Mouse (Mus musculus) liver, embryonic 15.5 days (tissue): ENCODE measurements around the gene Pex11g. TPM values are rescaled to one million over a fixed set of nuclear protein-coding genes. Genes with fewer than 3 reads are reported as not detected.

ENCODE experiments used
- ATAC-seq: fragments of 200-750 bp; cut with Nextera tagmentation; 2 replicates; pipeline ENCODE4 v1.8.0; 2017; ENCODE audit warnings: moderate number of reproducible peaks, mild to moderate bottlenecking, moderate library complexity; ENCODE audit not compliant: insufficient read depth
- H3K27ac ChIP-seq: fragments of 300-500 bp; sonication (generic); replicated peaks from 2 replicates; pipeline ENCODE4 v1.5.1; 2015; ENCODE audit warnings: mild to moderate bottlenecking, inconsistent platforms
- H3K27me3 ChIP-seq: fragments of 300-500 bp; sonication (generic); 2 replicates; pipeline ENCODE4 v1.6.1; 2015; ENCODE audit warnings: mild to moderate bottlenecking, inconsistent platforms
- H3K36me3 ChIP-seq: fragments of 300-500 bp; sonication (generic); replicated peaks from 2 replicates; pipeline ENCODE4 v1.6.1; 2015; ENCODE audit warnings: moderate library complexity, mild to moderate bottlenecking, inconsistent platforms
- H3K4me1 ChIP-seq: fragments of 300-500 bp; sonication (generic); replicated peaks from 2 replicates; pipeline ENCODE4 v1.6.1; 2015; ENCODE audit warnings: inconsistent platforms
- H3K4me2 ChIP-seq: fragments of 300-500 bp; sonication (generic); 2 replicates; pipeline ENCODE4 v1.6.1; 2015; ENCODE audit warnings: moderate library complexity, mild to moderate bottlenecking, inconsistent platforms
- H3K4me3 ChIP-seq: fragments of 300-500 bp; sonication (generic); replicated peaks from 2 replicates; pipeline ENCODE4 v1.5.1; 2015; ENCODE audit warnings: mild to moderate bottlenecking, inconsistent platforms
- H3K9ac ChIP-seq: fragments of 300-500 bp; sonication (generic); 2 replicates; pipeline ENCODE4 v1.6.1; 2015; ENCODE audit warnings: moderate library complexity, mild to moderate bottlenecking, inconsistent platforms
- H3K9me3 ChIP-seq: fragments of 300-500 bp; sonication (generic); replicated peaks from 2 replicates; pipeline ENCODE4 v1.6.1; 2016; ENCODE audit warnings: inconsistent platforms
- WGBS: fragments of 180-500 bp; shearing (Covaris S2); methylation state at CpG from one replicate; pipeline ENCODE4 v1.1.7; 2015; ENCODE audit warnings: mixed read lengths; ENCODE audit not compliant: insufficient replicate concordance; 5-methylcytosine and 5-hydroxymethylcytosine counted together
- polyA plus RNA-seq: library from polyadenylated mRNA; unstranded; fragments of >200 nt; fragmentation: Nextera tagmentation; extraction: Ambion mirVana; gene quantifications from 2 replicates; pipeline ENCODE4 v1.2.1, GENCODE M21; 2015

Pex11g gene
- polyA plus RNA-seq, 1 experiment from 2014 or later = 6.7 TPM

DNA sequence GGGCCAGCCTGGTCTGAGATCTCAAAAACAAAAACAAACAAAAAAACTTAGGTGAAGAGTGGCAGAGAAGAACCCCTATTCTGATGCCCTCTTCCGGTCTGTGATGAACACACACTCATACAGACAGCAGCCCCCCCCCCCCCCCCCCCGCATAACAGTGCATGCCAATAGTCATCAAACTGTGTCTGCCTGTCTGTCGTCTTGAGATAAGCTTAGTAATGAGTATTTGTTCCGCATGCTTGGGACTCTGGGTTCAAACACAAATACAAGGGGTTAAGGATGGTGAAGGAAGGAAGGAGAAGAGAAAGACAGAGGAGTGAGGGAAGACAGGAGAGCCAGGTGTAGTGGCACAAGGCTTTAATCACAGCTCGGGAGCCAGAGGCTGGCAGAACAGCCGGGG, 31.0 kb downstream of the Pex11g start:
- H3K4me1 ChIP-seq = 0 out of 2 replicates have a peak, but pooled peaks cover 3% of the 10 kb centered on the region
- H3K4me3 ChIP-seq = no peak overlapping the region
- H3K36me3 ChIP-seq = peaks cover 87% of the 10 kb centered on the region
- no peaks in the 10 kb centered on the region for H3K27me3 ChIP-seq
- no peak overlapping the region for H3K27ac ChIP-seq
- ATAC-seq = 0 out of 2 replicates have a peak, but pooled peaks have one; percentile 37
- WGBS = 41% methylated on average over 6 of the region's 6 CpGs
- no peaks in the 10 kb centered on the region for H3K9me3 ChIP-seq
- H3K4me2 ChIP-seq = no peak overlapping the region
- H3K9ac ChIP-seq = no peak overlapping the region

DNA sequence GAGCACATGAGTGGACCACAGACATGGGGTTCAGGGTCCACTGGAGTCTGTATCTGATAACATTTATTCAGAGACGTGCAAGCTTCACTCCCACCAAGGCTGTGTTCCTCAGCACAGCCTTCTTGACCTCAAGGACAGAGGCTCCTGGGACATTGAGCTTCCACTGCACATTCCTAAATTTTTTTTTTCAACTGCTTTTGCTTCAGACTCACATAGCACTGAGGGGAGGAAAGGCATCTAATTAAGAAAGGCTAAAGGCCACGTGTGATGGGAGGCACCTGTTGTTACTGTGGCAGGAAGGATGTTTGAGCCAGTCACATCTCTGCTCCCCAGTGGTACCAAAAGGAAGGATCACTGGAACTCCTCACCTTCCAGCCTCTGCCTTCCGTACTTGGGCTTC, 36.4 kb downstream of the Pex11g start:
- no peak overlapping the region for H3K9ac ChIP-seq
- H3K36me3 ChIP-seq = peaks cover 81% of the 10 kb centered on the region
- H3K27me3 ChIP-seq = no peaks in the 10 kb centered on the region
- ATAC-seq = no peak
- H3K9me3 ChIP-seq = no peaks in the 10 kb centered on the region
- no peak overlapping the region for H3K4me2 ChIP-seq
- 72% methylated on average over 3 of the region's 3 CpGs for WGBS
- H3K27ac ChIP-seq = no peak overlapping the region
- no peaks in the 10 kb centered on the region for H3K4me1 ChIP-seq
- H3K4me3 ChIP-seq = no peak overlapping the region

DNA sequence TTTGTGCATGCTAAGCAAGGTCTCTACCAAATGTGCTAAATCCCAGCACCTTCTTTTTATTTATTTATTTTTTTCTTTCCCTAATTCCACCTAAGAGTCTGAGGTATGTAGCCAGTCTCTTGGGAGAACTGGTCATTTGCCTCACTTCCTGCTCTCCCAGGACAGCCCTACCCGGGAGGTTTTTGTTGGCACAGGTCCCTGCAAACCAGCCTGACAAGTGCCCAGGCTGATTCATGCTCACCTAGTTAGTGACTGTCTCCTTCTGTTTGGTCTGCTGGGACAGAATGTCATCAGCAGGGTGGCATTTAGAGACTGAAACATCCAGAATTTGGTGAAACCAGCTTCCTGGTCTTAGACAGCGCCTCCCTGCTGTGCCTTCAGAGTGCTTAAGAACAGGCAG, 37.5 kb downstream of the Pex11g start:
- H3K27me3 ChIP-seq = no peaks in the 10 kb centered on the region
- no peaks in the 10 kb centered on the region for H3K4me1 ChIP-seq
- H3K4me3 ChIP-seq = no peak overlapping the region
- WGBS = 70% methylated on average over 2 of the region's 2 CpGs
- no peak overlapping the region for H3K9ac ChIP-seq
- H3K4me2 ChIP-seq = no peak overlapping the region
- ATAC-seq = no peak
- no peaks in the 10 kb centered on the region for H3K9me3 ChIP-seq
- H3K27ac ChIP-seq = no peak overlapping the region
- H3K36me3 ChIP-seq = peaks cover 71% of the 10 kb centered on the region

DNA sequence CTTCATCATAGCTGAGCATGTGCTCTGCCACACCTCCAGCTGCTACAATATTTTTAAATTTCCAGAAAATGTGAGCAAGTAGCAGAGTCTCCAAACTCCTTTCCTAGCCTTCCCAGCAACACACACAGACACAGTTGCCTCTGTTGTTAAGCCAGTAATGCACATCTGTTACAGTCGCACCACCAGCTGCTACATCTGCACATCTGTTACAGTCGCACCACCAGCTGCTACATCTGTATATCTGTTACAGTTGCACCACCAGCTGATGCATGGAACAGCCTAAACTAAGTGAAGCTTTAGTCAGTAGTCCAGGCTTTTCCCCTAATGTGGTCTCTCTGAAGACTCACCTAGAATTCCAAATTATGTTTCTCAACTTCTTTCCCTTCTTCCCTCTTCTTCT, 39.1 kb downstream of the Pex11g start:
- Histone ChIP-seq H3K9ac (no peak overlapping the region), H3K4me1 (no peaks in the 10 kb centered on the region), H3K4me2 (no peak overlapping the region), H3K4me3 (no peak overlapping the region), H3K9me3 (no peaks in the 10 kb centered on the region), H3K27me3 (no peaks in the 10 kb centered on the region), H3K27ac (no peak overlapping the region), H3K36me3 (peaks cover 59% of the 10 kb centered on the region)
- no peak for ATAC-seq
- WGBS = 68% methylated on average over 2 of the region's 2 CpGs

DNA sequence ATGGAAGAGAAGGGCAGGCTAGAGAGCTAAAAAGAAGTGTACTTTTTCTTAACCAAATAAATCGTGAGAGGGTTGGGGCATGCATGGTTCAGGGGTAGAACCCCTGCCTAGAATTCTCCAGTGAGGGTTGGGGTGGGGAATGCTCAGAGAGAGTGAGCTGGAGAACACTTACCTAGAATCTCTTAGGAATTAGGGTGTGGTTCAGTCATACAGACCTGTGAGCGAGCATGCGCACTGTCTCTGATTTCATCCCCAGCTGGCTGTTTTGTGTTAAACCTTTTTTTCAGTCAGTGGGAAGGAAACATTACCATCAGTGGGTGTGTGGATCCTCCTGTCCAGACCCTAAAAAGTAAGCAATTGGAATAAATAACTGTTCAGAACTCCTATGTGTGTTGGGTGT, 41.3 kb downstream of the Pex11g start:
- Histone ChIP-seq H3K9me3 (no peaks in the 10 kb centered on the region), H3K4me3 (no peak overlapping the region), H3K9ac (no peak overlapping the region), H3K4me1 (no peaks in the 10 kb centered on the region), H3K27ac (no peak overlapping the region), H3K4me2 (no peak overlapping the region), H3K36me3 (peaks cover 39% of the 10 kb centered on the region), H3K27me3 (no peaks in the 10 kb centered on the region)
- ATAC-seq = no peak
- WGBS = 71% methylated on average over 3 of the region's 3 CpGs

DNA sequence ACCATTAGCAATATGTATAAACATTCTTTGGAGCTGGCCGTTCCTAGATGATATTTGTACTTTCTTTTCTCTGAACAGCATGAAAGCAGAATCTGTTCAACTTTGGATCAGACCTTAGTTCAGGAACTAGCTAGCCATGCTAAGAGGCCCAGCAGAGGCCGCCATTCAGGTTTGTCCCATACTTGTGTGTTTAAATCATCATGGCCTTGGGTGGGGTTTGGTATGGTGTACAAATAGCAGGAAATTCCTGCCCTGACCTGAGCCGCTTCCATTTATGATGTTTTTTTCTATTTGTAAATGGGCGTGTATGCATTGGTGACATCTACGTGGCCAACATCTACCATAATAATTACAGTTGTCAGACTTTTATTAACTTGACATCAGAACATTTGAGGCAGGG, 42.3 kb downstream of the Pex11g start:
- Histone ChIP-seq H3K36me3 (peaks cover 34% of the 10 kb centered on the region), H3K27ac (no peak overlapping the region), H3K9ac (no peak overlapping the region), H3K9me3 (no peaks in the 10 kb centered on the region), H3K27me3 (no peaks in the 10 kb centered on the region), H3K4me1 (no peaks in the 10 kb centered on the region), H3K4me3 (no peak overlapping the region), H3K4me2 (no peak overlapping the region)
- no peak for ATAC-seq
- WGBS = 79% methylated on average over 5 of the region's 5 CpGs

DNA sequence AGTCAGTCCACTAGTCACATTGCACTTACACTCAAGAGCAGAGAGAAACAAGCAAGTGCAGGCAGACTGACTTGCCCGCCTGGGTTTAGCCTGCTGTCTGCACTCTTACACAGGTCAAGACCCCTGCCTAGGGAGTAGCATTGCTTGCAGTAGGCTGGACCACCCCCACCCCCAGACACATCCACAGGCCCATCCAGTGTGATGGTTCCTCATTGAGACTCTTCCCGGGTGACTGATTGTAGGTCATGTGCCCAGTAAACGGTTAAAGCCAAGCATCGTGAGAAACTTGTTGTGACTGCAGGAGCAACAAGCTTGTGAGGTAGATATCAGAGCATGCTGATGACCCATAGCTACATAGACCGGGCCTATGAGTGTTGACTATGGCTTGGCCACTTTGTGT, 46.0 kb downstream of the Pex11g start:
- H3K9ac ChIP-seq = no peak overlapping the region
- WGBS = 68% methylated on average over 5 of the region's 5 CpGs
- peaks cover 2% of the 10 kb centered on the region; the same call in 1 of the 2 replicates for H3K4me1 ChIP-seq
- no peak overlapping the region for H3K4me3 ChIP-seq
- no peak overlapping the region for H3K27ac ChIP-seq
- H3K4me2 ChIP-seq = no peak overlapping the region
- H3K27me3 ChIP-seq = no peaks in the 10 kb centered on the region
- no peaks in the 10 kb centered on the region for H3K36me3 ChIP-seq
- no peaks in the 10 kb centered on the region for H3K9me3 ChIP-seq
- no peak for ATAC-seq

DNA sequence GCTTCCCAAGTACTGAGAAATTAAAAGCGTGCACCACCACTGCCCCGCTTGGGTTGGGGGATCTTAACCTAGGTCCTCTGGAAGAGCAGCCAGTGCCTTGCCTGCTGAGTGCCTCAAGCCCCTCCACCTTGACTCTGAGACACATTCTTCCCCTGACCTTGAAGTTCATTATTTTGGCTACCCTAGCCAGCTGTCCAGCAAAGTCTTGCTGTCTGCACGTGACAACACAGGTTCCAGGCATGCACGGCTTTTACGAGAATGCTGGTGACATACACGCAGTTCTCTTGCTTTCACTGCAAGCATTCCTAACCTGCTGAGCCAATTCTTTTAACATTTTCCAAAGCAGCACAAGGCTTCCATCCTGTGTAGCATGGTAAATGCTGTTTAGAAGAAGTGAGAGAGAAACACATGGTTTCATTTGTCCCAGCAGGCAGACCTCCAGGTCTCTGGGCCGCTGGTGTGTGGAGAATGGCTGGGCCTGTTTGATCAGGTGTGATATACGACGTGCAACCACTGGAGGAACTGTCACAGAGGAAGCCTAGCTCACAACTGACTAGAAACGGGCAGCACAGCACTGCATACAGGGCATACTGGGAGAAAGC, 47.3 kb downstream of the Pex11g start:
- Histone ChIP-seq H3K9ac (no peak overlapping the region), H3K9me3 (no peaks in the 10 kb centered on the region), H3K27ac (no peak overlapping the region), H3K36me3 (no peaks in the 10 kb centered on the region), H3K27me3 (no peaks in the 10 kb centered on the region), H3K4me1 (peaks cover 13% of the 10 kb centered on the region), H3K4me3 (no peak overlapping the region), H3K4me2 (no peak overlapping the region)
- WGBS = 80% methylated on average over 10 of the region's 10 CpGs
- no peak for ATAC-seq

DNA sequence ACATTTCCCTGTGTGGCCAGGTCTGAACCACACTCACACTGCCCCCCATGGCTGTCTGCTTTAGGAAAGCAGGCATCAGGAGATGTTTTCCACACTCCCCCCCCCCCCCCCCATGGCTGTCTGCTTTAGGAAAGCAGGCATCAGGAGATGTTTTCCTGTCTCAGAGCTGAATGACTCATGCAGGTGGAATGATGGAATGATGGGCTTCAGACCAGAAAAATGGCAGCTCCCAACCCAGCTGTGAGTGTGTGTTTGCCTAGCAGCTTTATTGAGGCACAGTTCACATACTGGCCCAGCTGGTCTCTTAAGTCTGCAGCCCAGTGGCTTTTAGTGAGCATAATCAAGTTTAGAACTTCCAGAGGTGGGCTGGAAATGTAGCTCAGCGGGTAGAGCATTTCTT, 49.4 kb downstream of the Pex11g start:
- H3K4me2 ChIP-seq = no peak overlapping the region
- H3K9ac ChIP-seq = no peak overlapping the region
- H3K36me3 ChIP-seq = no peaks in the 10 kb centered on the region
- ATAC-seq = no peak
- no peak overlapping the region for H3K4me3 ChIP-seq
- H3K27ac ChIP-seq = no peak overlapping the region
- H3K9me3 ChIP-seq = no peaks in the 10 kb centered on the region
- WGBS = 64% methylated on average over 1 of the region's 1 CpGs
- H3K27me3 ChIP-seq = no peaks in the 10 kb centered on the region
- H3K4me1 ChIP-seq = peaks cover 34% of the 10 kb centered on the region

DNA sequence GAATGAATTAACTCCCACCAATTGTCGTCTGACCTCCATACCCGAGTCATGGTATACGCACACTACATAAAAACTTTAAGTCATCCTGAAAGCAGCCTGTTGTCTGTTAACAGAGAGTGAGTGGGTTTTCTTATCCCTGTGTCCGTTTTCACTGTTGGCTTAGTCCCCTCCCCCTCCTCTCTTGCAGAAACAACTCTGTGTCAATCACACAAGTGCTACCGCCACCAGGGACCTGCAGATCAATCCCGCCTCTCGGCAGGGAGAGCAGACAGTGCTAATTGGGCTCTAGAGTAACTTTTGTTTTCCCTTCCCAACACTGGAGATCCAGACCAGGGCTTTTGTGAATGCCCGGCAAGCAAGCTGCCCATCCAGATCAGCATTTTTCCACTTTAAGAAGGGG, 50.0 kb downstream of the Pex11g start:
- Histone ChIP-seq H3K4me2 (peak overlapping the region; percentile 13; the same call in 1 of the 2 replicates), H3K4me1 (peaks cover 41% of the 10 kb centered on the region), H3K27me3 (no peaks in the 10 kb centered on the region), H3K9ac (no peak overlapping the region), H3K36me3 (no peaks in the 10 kb centered on the region), H3K9me3 (no peaks in the 10 kb centered on the region), H3K4me3 (no peak overlapping the region), H3K27ac (peak overlapping the region; percentile 29; the same call in 1 of the 2 replicates)
- no peak for ATAC-seq
- 29% methylated on average over 8 of the region's 8 CpGs for WGBS

DNA sequence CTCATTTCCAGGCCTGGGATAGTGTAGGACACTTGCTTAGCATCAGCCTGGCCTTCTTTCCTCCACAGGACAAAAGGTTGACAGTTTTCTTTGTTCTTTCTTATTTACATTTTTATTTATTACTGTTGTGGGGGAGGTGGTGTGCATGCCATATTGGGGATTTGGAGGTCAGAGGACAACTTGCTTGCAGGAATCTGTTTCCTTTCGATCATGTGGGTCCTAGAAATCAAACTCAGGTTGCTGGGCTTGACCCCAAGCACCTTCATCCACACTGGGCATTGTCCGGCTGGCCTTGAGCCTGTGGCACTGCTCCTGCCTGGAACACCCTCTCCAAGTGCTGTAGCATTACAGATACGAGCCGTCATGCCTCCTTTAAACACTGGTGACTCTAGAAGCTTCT, 50.6 kb downstream of the Pex11g start:
- H3K4me1 ChIP-seq = peaks cover 47% of the 10 kb centered on the region
- H3K36me3 ChIP-seq = no peaks in the 10 kb centered on the region
- H3K27ac ChIP-seq = no peak overlapping the region
- no peaks in the 10 kb centered on the region for H3K27me3 ChIP-seq
- H3K4me2 ChIP-seq = 0 out of 2 replicates have a peak overlapping the region, but pooled peaks have one; percentile 13
- ATAC-seq = no peak
- no peak overlapping the region for H3K4me3 ChIP-seq
- WGBS = 59% methylated on average over 4 of the region's 4 CpGs
- H3K9me3 ChIP-seq = no peaks in the 10 kb centered on the region
- H3K9ac ChIP-seq = no peak overlapping the region

DNA sequence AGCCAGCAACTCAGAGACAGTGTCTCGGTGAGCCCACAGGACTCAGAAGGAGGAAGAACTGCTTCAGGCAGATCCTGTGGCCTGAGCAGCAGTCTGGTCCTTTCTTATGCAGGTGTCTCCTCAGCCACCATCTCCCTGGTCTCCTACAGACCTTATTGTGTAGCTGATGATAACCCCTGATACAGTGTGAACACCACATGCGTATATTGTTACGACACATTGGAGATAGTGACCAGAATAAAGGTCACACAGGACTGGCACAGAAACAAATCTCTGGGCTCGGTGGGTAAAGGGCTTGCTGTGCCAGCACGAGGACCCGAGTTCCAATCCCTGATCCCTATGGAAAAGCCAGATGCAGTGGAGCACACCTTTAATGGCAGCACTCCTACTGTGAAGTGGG, 51.8 kb downstream of the Pex11g start:
- Histone ChIP-seq H3K9ac (no peak overlapping the region), H3K4me3 (no peak overlapping the region), H3K9me3 (no peaks in the 10 kb centered on the region), H3K36me3 (no peaks in the 10 kb centered on the region), H3K27ac (0 out of 2 replicates have a peak overlapping the region, but pooled peaks have one; percentile 9), H3K4me2 (no peak overlapping the region), H3K4me1 (peaks cover 58% of the 10 kb centered on the region), H3K27me3 (no peaks in the 10 kb centered on the region)
- no peak for ATAC-seq
- WGBS = 72% methylated on average over 6 of the region's 6 CpGs
